1 mouse cellular context compared by ENCODE assay signal in the genomic region with DNA sequence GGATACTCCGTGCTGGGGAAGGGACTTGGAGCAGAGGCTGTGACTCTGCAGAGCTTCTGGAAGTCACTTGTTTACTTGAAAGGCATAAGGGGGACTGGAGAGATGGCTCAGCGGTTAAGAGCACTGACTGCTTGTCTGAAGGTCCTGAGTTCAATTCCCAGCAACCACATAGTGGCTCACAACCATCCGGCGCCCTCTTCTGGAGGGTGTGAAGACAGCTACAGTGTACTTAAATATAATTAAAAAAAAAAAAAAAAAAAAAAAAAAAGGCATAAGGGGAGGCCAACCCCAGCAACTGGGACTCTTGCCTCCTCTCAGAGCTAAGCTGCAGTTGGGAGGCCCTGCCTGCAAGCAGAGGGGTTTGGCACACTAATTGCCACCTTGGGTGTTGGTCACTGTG.
TF ChIP-seq lines count a peak whose summit lies in the region.

No protein-coding gene starts in this region.

TF ChIP-seq in MEL, 35 proteins besides CTCF, POLR2A, EP300 and RAD21:
- peak; percentile 37; the same call in 1 of the 2 replicates for TF ChIP-seq SMC3 (IDR thresholded peaks at IDR 0.05; ENCODE audit: low read depth, low read length)
- peak; percentile 67; the same call in 1 of the 2 replicates for TF ChIP-seq TBP (IDR thresholded peaks at IDR 0.05; ENCODE audit: low read depth, low read length)
- TF ChIP-seq ZNF384 (IDR thresholded peaks at IDR 0.05; ENCODE audit: low read depth, low read length) = peak; percentile 94
- peak; percentile 21; the same call in 1 of the 2 replicates for TF ChIP-seq ZC3H11A (IDR thresholded peaks at IDR 0.05; ENCODE audit: low read depth, low read length)
- no peak for TF ChIP-seq RCOR1 (IDR thresholded peaks at IDR 0.05; ENCODE audit: low read depth, low read length)
